Mouse (Mus musculus): ENCODE data around the gene Psg27.

DNA sequence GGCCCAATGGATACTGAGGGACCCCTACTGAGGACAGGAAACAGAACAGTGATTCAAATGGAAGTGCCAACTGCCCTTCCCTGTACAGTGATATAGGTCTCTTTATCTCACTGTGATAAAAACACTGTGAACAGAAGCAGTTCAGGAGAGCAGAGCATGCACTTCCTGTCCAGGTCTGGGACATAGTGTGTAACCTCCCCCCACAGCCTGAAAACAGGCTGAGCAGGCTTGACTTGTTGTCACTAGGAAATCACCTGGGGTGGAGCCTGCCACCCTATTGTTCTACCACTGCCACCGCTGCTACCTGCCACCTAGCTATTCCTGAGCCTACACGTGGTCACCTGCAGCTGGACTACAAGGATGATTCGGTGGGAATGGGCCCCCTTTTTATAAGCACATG, 33.7 kb downstream of the Psg27 start:
- TF ChIP-seq CTCF (IDR thresholded peaks at IDR 0.05; ENCODE audit: low read depth) (peak; percentile 20; the same call in 1 of the 2 replicates), EP300 (optimal IDR thresholded peaks at IDR 0.05) (no peak)
